Mouse (Mus musculus) brain, adult 2 months (tissue): Measurements from ENCODE around the gene Abcg5.

Experiments used
- DNase-seq: peaks from one replicate; pipeline ENCODE4 v3.0.0; 2011; ENCODE audit warnings: low read depth, low spot score

The Abcg5 gene

GRCm38 (mm10) chr17:84682734-84683717 lies at the start of gene Abcg5:
Gene Abcg5, minus strand, starts transcription at chr17:84683011.
- no peak for DNase-seq

- no peak for DNase-seq
Observed at GRCm38 (mm10) chr17:84732612-84733011, 49.8 kb upstream of the Abcg5 start.

- DNase-seq: no peak
Observed at GRCm38 (mm10) chr17:84731361-84731760, 48.5 kb upstream of the Abcg5 start.

- no peak for DNase-seq
Observed at GRCm38 (mm10) chr17:84729140-84729539, 46.3 kb upstream of the Abcg5 start.

GRCm38 (mm10) chr17:84728201-84728911 lies 45.5 kb upstream of the Abcg5 start:
- no peak for DNase-seq

GRCm38 (mm10) chr17:84725163-84725562 lies 42.4 kb upstream of the Abcg5 start:
- DNase-seq: no peak

- peak; percentile 74 for DNase-seq
Observed at GRCm38 (mm10) chr17:84724028-84724427, 41.2 kb upstream of the Abcg5 start.

- no peak for DNase-seq
Observed at GRCm38 (mm10) chr17:84719105-84719504, 36.3 kb upstream of the Abcg5 start.

- no peak for DNase-seq
Observed at GRCm38 (mm10) chr17:84717416-84717815, 34.6 kb upstream of the Abcg5 start.

- no peak for DNase-seq
Observed at GRCm38 (mm10) chr17:84716252-84716872, 33.6 kb upstream of the Abcg5 start.

- no peak for DNase-seq
Observed at GRCm38 (mm10) chr17:84714930-84715329, 32.1 kb upstream of the Abcg5 start.

GRCm38 (mm10) chr17:84713563-84714164 lies 30.9 kb upstream of the Abcg5 start:
- DNase-seq: peak; percentile 80

GRCm38 (mm10) chr17:84709403-84709851 lies 26.6 kb upstream of the Abcg5 start:
- DNase-seq: peak; percentile 43

GRCm38 (mm10) chr17:84708818-84709217 lies 26.0 kb upstream of the Abcg5 start:
- no peak for DNase-seq

GRCm38 (mm10) chr17:84707407-84707806 lies 24.6 kb upstream of the Abcg5 start:
- no peak for DNase-seq

- DNase-seq: peak; percentile 80
Observed at GRCm38 (mm10) chr17:84698727-84699126, 15.9 kb upstream of the Abcg5 start.

GRCm38 (mm10) chr17:84696537-84696936 lies 13.7 kb upstream of the Abcg5 start:
- DNase-seq: no peak

- DNase-seq: no peak
Observed at GRCm38 (mm10) chr17:84693741-84694140, 10.9 kb upstream of the Abcg5 start.

- no peak for DNase-seq
Observed at GRCm38 (mm10) chr17:84690111-84690510, 7.3 kb upstream of the Abcg5 start.

- no peak for DNase-seq
Observed at GRCm38 (mm10) chr17:84689316-84689715, 6.5 kb upstream of the Abcg5 start.

GRCm38 (mm10) chr17:84688834-84689233 lies 6.0 kb upstream of the Abcg5 start:
- DNase-seq: no peak

- no peak for DNase-seq
Observed at GRCm38 (mm10) chr17:84687994-84688393, 5.2 kb upstream of the Abcg5 start.
